Mouse (Mus musculus) thymus, postnatal 36 days (tissue): ENCODE measurements around the gene Vapa.
"Not testable (repeated sequence)": the region's sequence is repeated elsewhere in the genome, so short reads cannot be mapped to it uniquely, and the experiment has no call there.

Source experiments
- DNase-seq, 2 experiments: peaks; one replicate each; pipeline ENCODE4 v3.0.0; 2022; ENCODE audit warnings: mixed read lengths in 2 of 2

The Vapa gene

DNA sequence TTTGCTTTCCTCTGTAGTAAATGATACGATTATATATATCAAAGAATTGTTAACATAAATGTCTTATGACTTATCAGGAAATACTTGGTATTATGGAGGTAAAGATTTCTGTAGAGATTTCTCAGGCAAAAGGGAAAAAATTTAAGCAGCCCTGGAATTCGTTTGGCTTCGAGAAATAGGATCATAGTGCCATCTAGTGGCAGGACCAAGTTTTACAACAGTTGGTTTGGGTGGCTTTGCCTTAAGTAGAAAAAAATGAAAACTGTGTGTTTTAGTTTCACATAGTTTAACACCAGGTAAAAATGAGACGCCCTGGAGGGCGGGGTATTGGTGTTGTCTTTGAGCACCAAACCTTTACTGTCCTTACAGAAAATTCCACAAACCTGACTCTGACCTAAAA is 50.6 kb downstream of the Vapa start:
- DNase-seq, result peak in 1 of 2 experiments; percentile 25

DNA sequence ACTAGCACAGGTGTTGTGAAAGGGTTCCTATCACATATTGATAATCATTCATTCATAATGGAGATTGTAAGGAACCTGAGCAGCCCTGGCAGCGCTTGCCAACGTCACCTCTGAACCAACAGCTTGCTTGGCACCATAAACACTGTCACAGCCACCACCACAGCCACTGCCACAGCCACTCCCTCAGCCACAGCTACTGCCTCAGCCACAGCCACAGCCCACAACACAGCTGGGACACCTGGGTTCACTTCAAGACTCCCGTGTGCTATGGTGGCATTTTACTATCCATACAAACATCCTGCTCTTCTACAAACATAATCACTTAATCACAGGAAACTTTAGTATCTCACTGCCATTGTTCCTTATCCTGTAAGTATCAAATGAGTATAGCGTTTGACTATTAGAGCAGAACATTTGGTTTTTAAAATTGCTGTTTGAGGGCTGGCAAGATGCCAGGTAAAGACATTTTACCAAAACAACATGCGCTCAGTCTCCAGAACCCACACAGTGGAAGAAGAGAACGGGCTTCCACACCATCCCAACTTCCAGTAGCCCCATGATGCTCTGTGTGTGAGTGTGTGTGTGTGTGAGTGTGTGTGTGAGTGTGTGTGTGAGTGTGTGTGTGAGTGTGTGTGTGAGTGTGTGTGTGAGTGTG is 51.9 kb downstream of the Vapa start:
- DNase-seq, result no peak

- peak; percentile 35 to 48 for DNase-seq
Observed at GRCm38 (mm10) chr17:65559273-65559672, 54.1 kb downstream of the Vapa start.

DNA sequence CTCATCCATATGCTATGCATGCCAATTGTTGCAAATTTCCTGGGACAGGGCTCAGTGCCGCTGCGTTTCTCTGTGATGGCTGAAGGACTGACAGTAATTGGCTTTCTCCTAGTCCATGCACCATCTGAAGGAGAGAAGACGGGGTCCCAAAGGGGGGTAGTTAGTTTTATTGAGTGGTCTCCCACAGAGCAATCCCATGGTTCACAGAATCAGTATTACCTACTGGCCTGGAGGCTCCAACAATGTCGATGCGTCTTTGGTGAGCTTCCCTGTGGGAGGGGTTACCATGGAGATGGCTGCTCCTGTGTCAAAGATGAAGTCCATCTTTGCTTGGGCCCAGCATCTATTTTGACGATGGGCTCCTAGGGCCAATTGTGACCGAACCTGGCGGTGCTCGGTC is 54.6 kb downstream of the Vapa start:
- DNase-seq, result no peak

GRCm38 (mm10) chr17:65558217-65558616 is 55.1 kb downstream of the Vapa start:
- DNase-seq, result peak; percentile 17 to 37

DNA sequence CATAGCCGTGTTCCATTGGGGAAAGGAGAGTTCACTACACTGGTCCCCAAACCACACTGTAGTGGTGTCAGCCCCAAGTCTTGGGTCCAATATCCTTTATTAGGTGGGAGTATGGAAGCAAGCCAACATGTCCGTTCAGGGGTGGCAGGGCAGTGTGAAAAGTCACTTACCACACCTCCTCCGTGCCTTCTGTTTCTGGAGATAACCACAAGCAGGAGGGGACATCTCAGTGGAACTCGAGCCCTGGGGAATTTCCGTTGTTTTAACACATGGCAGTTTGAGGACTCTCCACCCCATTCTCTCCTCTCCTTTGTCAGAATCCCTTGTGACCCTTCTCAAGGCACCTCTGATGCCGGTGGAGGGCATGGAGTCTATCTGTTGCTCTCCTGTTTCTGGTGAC is 56.1 kb downstream of the Vapa start:
- no peak for DNase-seq

- no peak for DNase-seq
Observed at GRCm38 (mm10) chr17:65556798-65557197, 56.6 kb downstream of the Vapa start.

DNA sequence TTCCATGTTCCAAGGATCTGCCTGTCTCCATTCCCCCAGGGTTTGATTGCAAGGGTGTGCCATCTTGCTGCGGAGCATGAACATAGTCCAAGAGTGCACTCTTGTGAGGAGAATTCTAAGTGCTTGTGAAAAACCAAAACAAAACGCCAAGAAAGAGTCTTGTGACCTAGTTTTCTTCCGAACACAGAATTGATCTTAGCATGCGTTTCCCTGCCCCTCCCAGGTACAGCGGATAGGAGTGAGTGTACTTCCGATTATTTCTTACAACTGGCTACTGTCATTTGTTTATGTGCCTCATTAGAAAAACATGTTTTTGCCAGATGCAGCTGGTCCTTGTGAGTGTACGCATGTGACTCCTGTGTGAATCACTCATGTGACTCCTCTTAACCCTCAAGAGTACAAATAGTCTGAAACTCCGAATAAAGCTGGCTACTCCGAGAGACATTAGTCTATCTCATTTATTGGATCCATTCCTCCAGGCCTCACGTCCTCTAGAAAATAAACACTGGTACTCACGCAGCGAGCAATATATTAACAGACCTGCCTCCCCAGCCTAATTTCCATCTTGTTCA is 60.8 kb downstream of the Vapa start:
- no peak for DNase-seq

DNA sequence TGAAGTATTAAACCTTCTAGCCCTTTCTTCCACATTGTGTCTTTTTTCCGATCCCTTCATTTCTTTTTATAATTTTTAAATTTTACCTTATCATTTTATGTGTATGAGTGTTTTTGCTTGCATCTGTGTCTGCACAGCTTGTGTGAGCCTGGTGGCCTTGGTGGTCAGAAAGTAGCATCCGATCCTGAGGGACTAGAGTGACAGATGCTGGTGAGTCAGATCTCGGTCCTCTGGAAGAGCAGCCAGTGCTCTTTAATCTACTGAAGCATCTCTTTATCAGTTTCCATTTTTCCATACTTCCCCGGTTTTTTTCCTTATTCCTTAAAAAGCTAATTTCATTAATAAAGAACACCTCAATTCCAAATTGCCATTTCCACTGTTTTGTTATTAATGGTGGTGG is 63.0 kb downstream of the Vapa start:
- DNase-seq, result no peak

DNA sequence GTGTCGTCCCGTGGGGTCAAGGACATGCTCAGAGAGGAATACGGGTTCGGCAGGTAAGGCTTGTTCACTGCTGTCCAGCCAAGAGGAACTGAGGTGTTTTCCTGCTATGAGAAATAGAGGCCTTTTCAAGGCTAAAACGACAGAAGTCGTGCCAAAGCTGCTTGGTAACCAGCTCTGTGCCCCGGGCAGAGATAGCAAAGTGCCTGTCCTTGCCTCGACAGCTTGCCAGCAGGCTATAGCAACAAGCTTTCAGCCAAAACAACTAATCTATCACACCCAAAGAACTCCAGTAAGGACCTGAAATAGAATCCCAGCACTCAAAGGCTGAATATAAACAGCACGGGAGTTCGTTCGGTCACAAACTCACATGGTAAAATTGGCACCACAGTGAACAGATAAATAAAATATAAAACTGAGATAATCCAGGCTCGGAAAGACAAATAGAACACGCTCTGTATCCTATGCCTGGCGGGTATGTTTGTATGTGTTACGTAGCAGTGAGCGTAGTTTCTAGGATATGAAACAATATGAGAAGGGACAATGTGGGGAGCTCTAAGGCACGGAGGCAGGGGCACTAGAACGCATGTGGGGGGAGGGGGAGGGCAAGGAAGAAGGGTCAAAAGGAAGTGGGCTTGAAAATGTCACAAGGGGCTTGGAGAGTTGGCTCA is 64.5 kb downstream of the Vapa start:
- DNase-seq, result no peak

GRCm38 (mm10) chr17:65546221-65546620 is 67.1 kb downstream of the Vapa start:
- not testable (repeated sequence) for DNase-seq

DNA sequence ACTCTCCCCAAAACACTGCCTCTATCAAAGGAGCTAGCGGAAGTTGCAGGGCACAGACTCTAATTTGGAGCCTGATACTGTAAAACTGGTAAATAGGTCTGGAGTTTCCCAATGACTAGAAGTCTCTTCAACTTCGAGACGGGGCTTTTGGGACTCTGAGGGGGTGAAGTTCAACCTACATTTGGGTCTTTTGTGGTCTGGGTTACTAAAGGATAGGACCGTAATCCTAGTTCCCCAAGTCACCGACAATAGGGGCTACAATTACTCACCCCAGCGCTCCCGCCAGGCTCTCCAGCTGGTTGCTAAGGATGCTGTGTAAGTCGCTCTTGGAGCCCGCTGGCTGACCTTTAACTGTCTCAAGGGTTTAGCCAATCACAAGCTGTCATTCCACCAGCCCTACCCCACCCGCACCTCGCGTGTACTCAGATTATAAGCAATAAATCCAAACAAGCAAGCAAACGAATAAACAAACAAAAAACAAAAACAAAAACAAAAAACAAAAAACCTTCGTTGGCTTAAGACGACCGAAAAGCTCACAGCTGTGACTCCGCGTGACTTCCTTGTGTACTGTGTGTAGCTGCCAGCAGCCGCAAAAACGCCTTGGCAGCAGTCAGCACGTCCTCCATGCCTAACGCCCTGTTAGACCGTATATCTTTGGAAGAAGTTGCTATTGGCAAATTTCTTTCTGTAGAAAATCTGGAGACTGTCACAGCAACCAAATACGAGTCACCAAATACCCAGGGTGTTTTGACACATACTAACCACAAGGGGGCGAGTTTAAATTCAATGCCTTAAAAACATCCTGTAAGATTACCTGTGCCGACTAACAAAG is 72.7 kb downstream of the Vapa start, which contains the start of gene Tmem232:
Gene Tmem232, minus strand, starts transcription at position 342 of the 832 bp plus-strand sequence.
- DNase-seq, result no peak

DNA sequence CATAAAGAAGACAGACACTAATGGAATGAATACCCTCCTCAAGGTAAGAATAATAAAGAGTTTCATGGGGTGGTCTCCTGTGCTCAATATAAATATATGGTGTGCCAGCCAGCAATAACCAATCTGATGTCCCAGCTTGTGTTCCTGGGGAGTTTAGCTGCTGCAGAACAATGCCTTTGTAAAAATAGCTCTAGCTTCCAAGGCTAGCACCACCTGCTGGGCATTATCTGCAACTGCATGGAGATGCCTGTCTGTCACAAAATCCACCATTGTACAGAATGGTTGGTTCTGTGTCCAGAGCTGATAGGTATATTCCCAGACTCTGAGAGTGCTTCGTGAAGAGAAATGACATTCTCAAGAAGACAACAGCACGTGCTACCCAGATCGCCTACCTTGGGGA is 77.2 kb downstream of the Vapa start:
- DNase-seq, result peak; percentile 22 to 32

DNA sequence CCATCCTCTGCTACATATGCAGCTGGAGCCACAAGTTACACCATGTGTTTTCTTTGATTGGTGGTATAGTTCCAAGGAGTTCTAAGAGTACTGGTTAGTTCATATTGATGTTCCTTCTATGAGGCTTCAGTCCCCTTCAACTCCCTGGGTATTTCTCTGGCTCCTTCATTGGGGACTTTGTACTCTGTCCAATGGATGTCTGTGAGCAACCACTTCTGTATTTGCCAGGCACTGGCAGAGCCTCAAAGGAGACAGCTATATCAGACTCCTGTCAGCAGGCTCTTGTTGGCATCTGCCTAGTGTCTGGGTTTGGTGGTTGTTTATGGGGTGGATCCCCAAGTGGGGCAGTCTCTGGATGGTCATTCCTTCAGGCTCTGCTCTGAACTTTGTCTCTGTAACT is 81.0 kb downstream of the Vapa start:
- not testable (repeated sequence) for DNase-seq
